Mouse (Mus musculus) small intestine, adult 2 months (tissue): ENCODE results near the gene Vsx2.

Experiments
- CTCF ChIP-seq: fragments of 200-500 bp; IDR thresholded peaks from 2 replicates; pipeline ENCODE4 v1.5.1; 2012; ENCODE audit warnings: low read depth, mild to moderate bottlenecking, control low read depth, inconsistent platforms, low read length, moderate library complexity, mixed read lengths; ENCODE audit not compliant: insufficient replicate concordance, insufficient read length; ENCODE audit errors: extremely low read depth
- POLR2A ChIP-seq: fragments of 200-500 bp; IDR thresholded peaks from 2 replicates; pipeline ENCODE4 v1.6.1; 2012; ENCODE audit warnings: low read depth, mild to moderate bottlenecking, control low read depth, inconsistent platforms, low read length, moderate library complexity

- TF ChIP-seq CTCF: no peak
- no peak for TF ChIP-seq POLR2A
These were observed 8.3 kb downstream of the Vsx2 start for GRCm38 (mm10) chr12:84577768-84578439.
